ENCODE assay signal across 14 mouse cellular contexts in genomic region chr12:31938391-31938997, GRCm38 (mm10).
"Had no signal": no experiment of that assay in that cellular context is flagged by ENCODE, and none has a peak within 500 bp of the region (broad histone marks: within the 10 kb centered on the region; RNA-seq: fewer than 3 reads in every experiment).

No protein-coding gene starts in this region.

- DNase-seq: kidney, postnatal 25 days; layer of hippocampus, postnatal 36 days; liver, embryonic 13.5 days; lung, adult 2 months; lung, postnatal 14 days; lung, postnatal 4 days; midbrain, embryonic 14.5 days; right cerebral cortex, postnatal 14 days; thymus, adult 18-20 months; thymus, postnatal 36 days had no signal

- H3K9ac ChIP-seq: limb, embryonic 12.5 days; liver, embryonic 13.5 days had no signal

- H3K27me3 ChIP-seq: limb, embryonic 12.5 days; liver, embryonic 13.5 days had no signal

- H3K4me3 ChIP-seq: left cerebral cortex, adult 2 months; limb, embryonic 12.5 days; liver, embryonic 13.5 days had no signal

- ATAC-seq: intestine, postnatal 0 days had no signal

- H3K27ac ChIP-seq: kidney, postnatal 0 days; left cerebral cortex, adult 2 months; limb, embryonic 12.5 days; liver, embryonic 13.5 days had no signal

- H3K4me2 ChIP-seq: limb, embryonic 12.5 days; liver, embryonic 13.5 days had no signal

- H3K9me3 ChIP-seq: limb, embryonic 12.5 days; liver, embryonic 13.5 days had no signal
